Mouse (Mus musculus) lung, postnatal 10 days (tissue): ENCODE results near the gene Nrp1.
A peak's percentile ranks its signal among the peaks of the same experiment; 100 is the strongest.

Experiments
- DNase-seq: peaks from one replicate; pipeline ENCODE4 v3.0.0; 2021

Nrp1 gene

GRCm38 (mm10) chr8:128371789-128372188 lies 13.4 kb downstream of the Nrp1 start:
- DNase-seq, result no peak

- no peak for DNase-seq
These were observed 14.3 kb downstream of the Nrp1 start for GRCm38 (mm10) chr8:128372724-128373123.

GRCm38 (mm10) chr8:128373418-128373817 lies 15.0 kb downstream of the Nrp1 start:
- DNase-seq, result no peak

GRCm38 (mm10) chr8:128375291-128375690 lies 16.9 kb downstream of the Nrp1 start:
- DNase-seq, result no peak

GRCm38 (mm10) chr8:128383176-128383575 lies 24.8 kb downstream of the Nrp1 start:
- peak; percentile 70 for DNase-seq

GRCm38 (mm10) chr8:128384366-128384765 lies 26.0 kb downstream of the Nrp1 start:
- peak; percentile 11 for DNase-seq

GRCm38 (mm10) chr8:128384921-128385332 lies 26.5 kb downstream of the Nrp1 start:
- no peak for DNase-seq

- peak; percentile 77 for DNase-seq
These were observed 28.7 kb downstream of the Nrp1 start for GRCm38 (mm10) chr8:128386963-128387621.

- DNase-seq, result no peak
These were observed 32.4 kb downstream of the Nrp1 start for GRCm38 (mm10) chr8:128390759-128391158.

- DNase-seq, result no peak
These were observed 32.9 kb downstream of the Nrp1 start for GRCm38 (mm10) chr8:128391182-128391760.

GRCm38 (mm10) chr8:128394671-128395193 lies 36.3 kb downstream of the Nrp1 start:
- DNase-seq, result no peak

GRCm38 (mm10) chr8:128396968-128397367 lies 38.6 kb downstream of the Nrp1 start:
- DNase-seq, result no peak

GRCm38 (mm10) chr8:128397441-128397840 lies 39.0 kb downstream of the Nrp1 start:
- DNase-seq, result no peak

- DNase-seq, result no peak
These were observed 40.2 kb downstream of the Nrp1 start for GRCm38 (mm10) chr8:128398472-128399091.

GRCm38 (mm10) chr8:128400286-128400685 lies 41.9 kb downstream of the Nrp1 start:
- no peak for DNase-seq

- no peak for DNase-seq
These were observed 46.5 kb downstream of the Nrp1 start for GRCm38 (mm10) chr8:128404876-128405275.

- peak; percentile 21 for DNase-seq
These were observed 55.0 kb downstream of the Nrp1 start for GRCm38 (mm10) chr8:128413381-128413780.

- peak; percentile 47 for DNase-seq
These were observed 57.6 kb downstream of the Nrp1 start for GRCm38 (mm10) chr8:128415730-128416684.

- peak; percentile 10 for DNase-seq
These were observed 58.5 kb downstream of the Nrp1 start for GRCm38 (mm10) chr8:128416896-128417295.

- no peak for DNase-seq
These were observed 59.8 kb downstream of the Nrp1 start for GRCm38 (mm10) chr8:128417956-128418796.

- DNase-seq, result no peak
These were observed 61.6 kb downstream of the Nrp1 start for GRCm38 (mm10) chr8:128419984-128420383.

GRCm38 (mm10) chr8:128420402-128420801 lies 62.0 kb downstream of the Nrp1 start:
- no peak for DNase-seq
